Mouse (Mus musculus) CH12.LX (cell line): ENCODE data around the gene Madd. TPM values are rescaled to one million over a fixed set of nuclear protein-coding genes. Genes with fewer than 3 reads are reported as not detected.

Source experiments
- DNase-seq: peaks from one replicate; pipeline ENCODE4 v3.0.0-alpha.2; 2013; ENCODE audit errors: extremely low read depth
- H3K27ac ChIP-seq: 2 replicates; pipeline ENCODE4 v1.5.1; 2012; ENCODE audit warnings: low read depth, mild to moderate bottlenecking, control low read depth, moderate library complexity; ENCODE audit not compliant: insufficient read depth
- H3K27me3 ChIP-seq: replicated peaks from 2 replicates; pipeline ENCODE3; 2012; ENCODE audit warnings: inconsistent platforms
- H3K36me3 ChIP-seq, 2 experiments: replicated peaks in 1 of 2; 2 replicates each; pipeline versions ENCODE3 to v1.6.1; 2012; ENCODE audit warnings: inconsistent platforms in 1 of 2, low read length in 1 of 2, mild to moderate bottlenecking in 1 of 2, mixed read lengths in 1 of 2, moderate library complexity in 1 of 2; ENCODE audit not compliant: control insufficient read depth in 1 of 2, insufficient read depth in 1 of 2
- H3K4me1 ChIP-seq, 2 experiments: 2 replicates each; pipeline ENCODE4 v1.6.1; 2012; ENCODE audit warnings: inconsistent platforms in 1 of 2, moderate library complexity in 1 of 2; ENCODE audit not compliant: insufficient read depth in 2 of 2, control insufficient read depth in 1 of 2
- H3K4me2 ChIP-seq: 2 replicates; pipeline ENCODE4 v1.6.1; 2012; ENCODE audit warnings: low read depth, mild to moderate bottlenecking, control low read depth; ENCODE audit not compliant: poor library complexity, insufficient read depth, severe bottlenecking
- H3K4me3 ChIP-seq, 3 experiments: fragments of 150-350 bp in 1 of 3; sonication (generic) in 1 of 3; replicated peaks in 1 of 3; 2 replicates each; pipeline versions ENCODE3 to v1.5.1; 2011 to 2012; ENCODE audit warnings: low read depth in 2 of 3, low read length in 2 of 3, mild to moderate bottlenecking in 2 of 3, moderate library complexity in 2 of 3, control low read depth in 1 of 3, improper control_type of control experiment in 1 of 3, inconsistent platforms in 1 of 3, mixed read lengths in 1 of 3; ENCODE audit not compliant: poor library complexity in 1 of 3
- H3K79me2 ChIP-seq: replicated peaks from 2 replicates; pipeline ENCODE4 v1.6.1; 2012; ENCODE audit warnings: mild to moderate bottlenecking, moderate library complexity; ENCODE audit not compliant: control insufficient read depth, poor library complexity, insufficient read depth, severe bottlenecking; ENCODE audit errors: extremely low read depth
- H3K9ac ChIP-seq: 2 replicates; pipeline ENCODE4 v1.6.1; 2012; ENCODE audit warnings: low read depth, mild to moderate bottlenecking, control low read depth, moderate library complexity; ENCODE audit not compliant: insufficient read depth
- H3K9me3 ChIP-seq: replicated peaks from 2 replicates; pipeline ENCODE3; 2012; ENCODE audit warnings: low read length, inconsistent platforms, mixed read lengths
- BHLHE40 ChIP-seq: IDR thresholded peaks from 2 replicates; pipeline ENCODE4 v1.6.1; 2011; ENCODE audit warnings: mild to moderate bottlenecking, low read depth, low read length, improper control_type of control experiment
- CHD1 ChIP-seq: IDR thresholded peaks from 2 replicates; pipeline ENCODE4 v1.6.1; 2012; ENCODE audit warnings: low read depth, low read length, improper control_type of control experiment, inconsistent platforms
- CTCF ChIP-seq, 2 experiments: IDR thresholded peaks in 1 of 2; conservative IDR thresholded peaks in 1 of 2; 2 replicates each; pipeline ENCODE4 v1.5.1; 2011 to 2012; ENCODE audit warnings: low read depth in 2 of 2, low read length in 2 of 2, improper control_type of control experiment in 1 of 2, inconsistent platforms in 1 of 2, mild to moderate bottlenecking in 1 of 2, moderate library complexity in 1 of 2
- E2F4 ChIP-seq: IDR thresholded peaks from 2 replicates; pipeline ENCODE4 v1.6.1; 2011; ENCODE audit warnings: low read depth, low read length, improper control_type of control experiment; ENCODE audit not compliant: insufficient replicate concordance
- ELF1 ChIP-seq: IDR thresholded peaks from 2 replicates; pipeline ENCODE4 v1.6.1; 2014; ENCODE audit warnings: low read depth, mild to moderate bottlenecking, inconsistent platforms, low read length, improper control_type of control experiment
- HCFC1 ChIP-seq: IDR thresholded peaks from 2 replicates; pipeline ENCODE4 v1.6.1; 2012; ENCODE audit warnings: low read depth, mild to moderate bottlenecking, inconsistent platforms, low read length, improper control_type of control experiment
- IRF4 ChIP-seq: IDR thresholded peaks from 2 replicates; pipeline ENCODE4 v1.6.1; 2014; ENCODE audit warnings: low read depth, mild to moderate bottlenecking, inconsistent platforms, low read length, improper control_type of control experiment
- JUND ChIP-seq: conservative IDR thresholded peaks from 2 replicates; pipeline ENCODE4 v1.6.1; 2011; ENCODE audit warnings: low read depth, low read length, improper control_type of control experiment
- KAT2A ChIP-seq: IDR thresholded peaks from 2 replicates; pipeline ENCODE4 v1.6.1; 2012; ENCODE audit warnings: low read length, improper control_type of control experiment, inconsistent platforms; ENCODE audit not compliant: insufficient replicate concordance
- MEF2A ChIP-seq: IDR thresholded peaks from 2 replicates; pipeline ENCODE4 v1.6.1; 2014; ENCODE audit warnings: low read depth, mild to moderate bottlenecking, inconsistent platforms, low read length, improper control_type of control experiment, borderline replicate concordance
- MYC ChIP-seq: IDR thresholded peaks from 2 replicates; pipeline ENCODE4 v1.6.1; 2011; ENCODE audit warnings: low read depth, mild to moderate bottlenecking, improper control_type of control experiment, low read length
- NELFE ChIP-seq: IDR thresholded peaks from 2 replicates; pipeline ENCODE4 v1.6.1; 2011; ENCODE audit warnings: low read depth, low read length, improper control_type of control experiment
- NRF1 ChIP-seq: IDR thresholded peaks from 2 replicates; pipeline ENCODE4 v1.6.1; 2014; ENCODE audit warnings: low read depth, mild to moderate bottlenecking, inconsistent platforms, low read length, improper control_type of control experiment, moderate library complexity
- POLR2A ChIP-seq: IDR thresholded peaks from 2 replicates; pipeline ENCODE4 v1.6.1; 2011; ENCODE audit warnings: low read depth, mild to moderate bottlenecking, improper control_type of control experiment, low read length
- POLR2AphosphoS2 ChIP-seq: IDR thresholded peaks from 2 replicates; pipeline ENCODE4 v1.6.1; 2011; ENCODE audit warnings: low read depth, low read length, improper control_type of control experiment
- RAD21 ChIP-seq: IDR thresholded peaks from 2 replicates; pipeline ENCODE4 v1.6.1; 2011; ENCODE audit warnings: low read depth, mild to moderate bottlenecking, low read length, improper control_type of control experiment, moderate library complexity
- SMC3 ChIP-seq: IDR thresholded peaks from 2 replicates; pipeline ENCODE4 v1.6.1; 2011; ENCODE audit warnings: low read depth, low read length, improper control_type of control experiment
- TCF12 ChIP-seq: IDR thresholded peaks from 2 replicates; pipeline ENCODE4 v1.6.1; 2014; ENCODE audit warnings: low read depth, mild to moderate bottlenecking, inconsistent platforms, low read length, improper control_type of control experiment
- UBTF ChIP-seq: IDR thresholded peaks from 2 replicates; pipeline ENCODE4 v1.6.1; 2012; ENCODE audit warnings: low read depth, mild to moderate bottlenecking, inconsistent platforms, low read length, improper control_type of control experiment, moderate library complexity
- ZC3H11A ChIP-seq: IDR thresholded peaks from 2 replicates; pipeline ENCODE4 v1.6.1; 2012; ENCODE audit warnings: low read depth, mild to moderate bottlenecking, inconsistent platforms, low read length, improper control_type of control experiment
- ZKSCAN1 ChIP-seq: IDR thresholded peaks from 2 replicates; pipeline ENCODE4 v1.6.1; 2012; ENCODE audit warnings: low read depth, inconsistent platforms, low read length, improper control_type of control experiment, borderline replicate concordance
- ZNF384 ChIP-seq: IDR thresholded peaks from 2 replicates; pipeline ENCODE4 v1.6.1; 2012; ENCODE audit warnings: low read depth, low read length, improper control_type of control experiment, inconsistent platforms
- dilution Hi-C: fragments of 300-500 bp; cut with MboI; formaldehyde crosslinking; loops from 2 replicates; pipeline ENCODE4 v1.14.3; 2020; ENCODE audit warnings: low sequenced_read_pairs; ENCODE audit not compliant: extremely low pct_unique_long_range_greater_than_20kb, extremely low pct_ligation_motif_present
- in situ Hi-C: fragments of 300-500 bp; cut with MboI; formaldehyde crosslinking; loops from 3 replicates; pipeline ENCODE4 v1.14.3; 2019; ENCODE audit warnings: low sequenced_read_pairs, low pct_ligation_motif_present, low pct_unique_long_range_greater_than_20kb, mixed read lengths
- polyA plus RNA-seq: library from polyadenylated mRNA; unstranded; fragments of >175 nt; gene quantifications from 2 replicates; pipeline ENCODE4 v1.2.1, GENCODE M21; 2012; ENCODE audit warnings: low read depth; ENCODE audit not compliant: insufficient read length
- total RNA-seq, 2 experiments: library from RNA; depleted of rRNA; stranded (reverse); fragments of 300-350 nt in 1 of 2; fragments of >200 nt in 1 of 2; gene quantifications; 2 replicates each; pipeline ENCODE4 v1.2.3; 2012 to 2014

The Madd gene
- total and polyA plus RNA-seq, 3 experiments, result 4.8 to 15.6 (median 14.6) TPM

DNA sequence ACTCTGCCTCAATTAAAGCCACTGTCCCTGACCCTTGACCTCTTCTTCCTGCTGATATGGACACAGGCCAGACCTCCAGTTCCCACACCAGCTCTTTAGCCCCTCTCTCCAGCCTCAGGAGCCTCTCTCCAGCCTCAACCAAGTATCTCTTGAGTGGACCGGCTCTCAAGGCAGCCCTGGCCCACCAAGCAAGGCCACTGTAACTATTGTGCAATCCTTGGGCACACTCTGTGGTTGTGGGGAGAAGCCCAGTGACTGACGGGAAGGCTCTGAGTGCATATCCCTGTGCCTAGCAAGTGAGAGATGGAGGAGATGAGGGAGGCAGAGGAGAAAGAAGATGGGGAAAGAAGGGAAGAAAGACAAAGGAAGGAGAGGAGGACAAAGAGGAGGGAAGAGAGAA lies 85.5 kb downstream of the Madd start:
- Histone ChIP-seq H3K4me1 (peaks cover 13 to 59% of the 10 kb centered on the region in 2 experiments), H3K9ac (peak overlapping the region; percentile 93)
- TF ChIP-seq NELFE (no peak), MYC (no peak), SMC3 (no peak), CHD1 (no peak), NRF1 (no peak), HCFC1 (no peak), RAD21 (no peak), ZNF384 (no peak), TCF12 (no peak), POLR2A (no peak), BHLHE40 (no peak), CTCF (conservative IDR thresholded peaks at IDR 0.05 in 1 of 2, IDR thresholded peaks at IDR 0.05 in 1 of 2; ENCODE audit: low read depth in 2 of 2, low read length in 2 of 2) (no peak), ZKSCAN1 (no peak), IRF4 (no peak), KAT2A (no peak)
- TF ChIP-seq, all 38 proteins: peak for 0
- H3K4me3 ChIP-seq, result peak overlapping the region; percentile 88 to 94 (median 91)
- H3K4me2 ChIP-seq, result peak overlapping the region; percentile 73
- H3K9me3 ChIP-seq, result no peaks in the 10 kb centered on the region
- H3K27me3 ChIP-seq, result no peaks in the 10 kb centered on the region
- peak overlapping the region; percentile 79; the same call in 1 of the 2 replicates for H3K27ac ChIP-seq
- dilution Hi-C loops (no loop called here), in situ Hi-C loops (loop anchor here (5.0 kb wide), 1 partner anchor 36 kb away; no protein-coding TSS in a partner anchor)
- H3K79me2 ChIP-seq, result peaks cover 25% of the 10 kb centered on the region
- peaks cover 27 to 48% of the 10 kb centered on the region in 2 experiments for H3K36me3 ChIP-seq
- no peak for DNase-seq

DNA sequence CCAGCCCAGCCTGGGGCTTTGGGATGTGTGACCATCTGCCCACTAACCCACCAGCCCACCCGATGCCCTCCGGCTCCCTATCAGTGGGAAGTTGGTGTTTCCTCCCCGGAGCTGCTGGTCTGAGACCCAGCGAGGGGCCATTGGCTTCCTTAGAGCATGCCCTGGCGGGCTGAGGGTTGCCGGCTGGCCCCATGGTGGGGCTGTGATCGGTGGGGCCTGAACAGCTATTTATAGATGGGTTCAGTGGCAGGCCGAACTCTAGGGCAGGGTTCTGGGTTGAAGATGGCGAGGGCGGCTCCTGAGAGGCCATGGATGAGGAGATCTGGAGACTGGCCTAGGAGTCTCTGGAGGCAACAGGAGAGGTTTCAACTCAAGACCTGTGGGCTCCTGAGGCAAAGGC lies 86.6 kb downstream of the Madd start:
- peaks cover 25% of the 10 kb centered on the region for H3K79me2 ChIP-seq
- peak overlapping the region; percentile 88 to 94 (median 91) for H3K4me3 ChIP-seq
- no peak for DNase-seq
- H3K27ac ChIP-seq, result peak overlapping the region; percentile 79
- no peak for TF ChIP-seq E2F4
- TF ChIP-seq UBTF, result peak; percentile 76; the same call in 1 of the 2 replicates
- no peak for TF ChIP-seq BHLHE40
- TF ChIP-seq ELF1, result no peak
- TF ChIP-seq POLR2AphosphoS2, result no peak
- no peak for TF ChIP-seq ZKSCAN1
- peak; percentile 74 for TF ChIP-seq MEF2A
- TF ChIP-seq ZC3H11A, result no peak
- no peak for TF ChIP-seq NRF1
- no peak for TF ChIP-seq JUND
- H3K9ac ChIP-seq, result peak overlapping the region; percentile 93
- peaks cover 17 to 37% of the 10 kb centered on the region in 2 experiments for H3K36me3 ChIP-seq
- H3K4me2 ChIP-seq, result peak overlapping the region; percentile 89
- dilution Hi-C loops (no loop called here), in situ Hi-C loops (loop anchor here (5.0 kb wide), 1 partner anchor 35 kb away; no protein-coding TSS in a partner anchor)
- H3K9me3 ChIP-seq, result no peaks in the 10 kb centered on the region
- H3K4me1 ChIP-seq, result peaks cover 13 to 64% of the 10 kb centered on the region in 2 experiments
- H3K27me3 ChIP-seq, result no peaks in the 10 kb centered on the region
